Mouse (Mus musculus): ENCODE data around the gene Tbcb.

DNA sequence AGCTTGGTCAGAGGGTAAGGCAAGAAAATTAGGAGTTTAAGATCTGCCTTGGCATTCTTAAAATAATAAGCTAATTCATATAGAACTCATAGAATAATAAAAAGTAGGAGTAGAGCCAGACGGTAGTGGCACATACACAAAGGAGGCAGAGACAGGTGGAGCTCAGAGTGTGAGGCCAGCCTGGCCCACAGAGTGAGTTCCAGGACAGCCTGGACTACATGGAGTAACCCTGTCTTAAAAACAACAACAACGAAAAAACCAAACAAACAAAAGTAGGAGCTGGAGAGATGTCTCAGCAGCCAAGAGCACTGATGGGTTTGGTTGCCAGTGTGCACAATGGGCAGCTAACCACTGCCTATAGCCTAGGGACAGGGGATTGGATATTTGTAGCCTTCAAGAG is 14.8 kb downstream of the Tbcb start:
- TF ChIP-seq CTCF (IDR thresholded peaks at IDR 0.05; ENCODE audit: low read depth) (no peak), EP300 (IDR thresholded peaks at IDR 0.05; ENCODE audit: low read depth) (no peak)
